Comparison of ENCODE assay signal across 8 mouse cellular contexts in the genomic region with DNA sequence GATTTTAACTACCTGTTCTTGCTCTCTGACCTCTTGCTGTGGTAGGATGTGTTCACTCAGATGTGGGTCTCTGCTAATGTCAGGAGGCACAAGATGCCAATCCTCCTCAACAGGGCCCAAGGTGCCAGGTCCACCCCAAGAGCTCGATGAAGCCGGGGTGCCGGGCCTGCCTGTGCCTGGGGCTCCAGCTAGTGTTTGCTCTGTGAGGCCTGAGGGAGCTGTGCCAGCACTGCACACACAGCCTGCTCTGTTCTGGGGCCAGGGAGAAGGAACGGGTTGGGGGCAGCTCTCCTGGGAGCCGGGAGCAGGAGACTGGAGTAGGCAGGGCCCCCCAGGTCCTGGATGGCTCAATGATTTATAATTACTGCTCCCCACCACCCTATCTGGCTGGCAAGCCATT. TPM values are rescaled to one million over a fixed set of nuclear protein-coding genes. Genes with fewer than 3 reads are reported as not detected.
A peak's percentile ranks its signal among the peaks of the same experiment; 100 is the strongest.
DNase-seq lines count a peak whose midpoint lies in the region; ATAC-seq lines count a peak whose summit lies in the region.

No protein-coding gene starts in this region.

- H3K4me3 ChIP-seq in hindbrain, embryonic 11.5 days (ENCODE audit: low read depth, low read length), result peak overlapping the region; percentile 53; the same call in 1 of the 2 replicates
- peak overlapping the region; percentile 62 for H3K4me3 ChIP-seq in midbrain, embryonic 11.5 days (ENCODE audit: low read depth, low read length)

- H3K27me3 ChIP-seq in hindbrain, embryonic 11.5 days (ENCODE audit: control insufficient read depth, insufficient read depth, low read length), result peaks cover 13% of the 10 kb centered on the region
- H3K27me3 ChIP-seq in midbrain, embryonic 11.5 days (ENCODE audit: control insufficient read depth, insufficient read depth, low read length), result peaks cover 6% of the 10 kb centered on the region; the same call in 1 of the 2 replicates

- H3K27ac ChIP-seq in hindbrain, embryonic 11.5 days (ENCODE audit: low read depth, low read length), result no peak overlapping the region
- no peak overlapping the region for H3K27ac ChIP-seq in midbrain, embryonic 11.5 days (ENCODE audit: low read depth, low read length)

- peak; percentile 74 for DNase-seq in cerebellum, adult 11-12 months
- no peak for DNase-seq in cerebellum, adult 8-10 months
- peak; percentile 58 to 70 for DNase-seq in left cerebral cortex, postnatal 10 days (ENCODE audit: extremely low spot score in 1 of 2, low spot score in 2 of 2)
- no peak for DNase-seq in left cerebral cortex, adult 11 months (ENCODE audit: low spot score)
- no peak for DNase-seq in hindbrain, embryonic 11.5 days (ENCODE audit: low spot score)
- DNase-seq in midbrain, embryonic 11.5 days (ENCODE audit: low spot score, missing footprints), result no peak
- DNase-seq in gastrocnemius, adult 18-20 months (ENCODE audit: low spot score), result no peak

- no peaks in the 10 kb centered on the region for H3K9me3 ChIP-seq in hindbrain, embryonic 11.5 days (ENCODE audit: control insufficient read depth, low read length)
- H3K9me3 ChIP-seq in midbrain, embryonic 11.5 days (ENCODE audit: control insufficient read depth, low read length), result no peaks in the 10 kb centered on the region

- no peak for ATAC-seq in hindbrain, embryonic 11.5 days (ENCODE audit: low FRiP score)
- ATAC-seq in midbrain, embryonic 11.5 days (ENCODE audit: low FRiP score), result no peak
- ATAC-seq in monocyte, adult 5-6 weeks (replicated peaks; ENCODE audit: insufficient number of reproducible peaks, low FRiP score, low TSS enrichment, poor library complexity, severe bottlenecking), result no peak

- peaks cover 16% of the 10 kb centered on the region for H3K4me1 ChIP-seq in hindbrain, embryonic 11.5 days (replicated peaks; ENCODE audit: control insufficient read depth, insufficient read depth, low read length)
- peaks cover 26% of the 10 kb centered on the region for H3K4me1 ChIP-seq in midbrain, embryonic 11.5 days (ENCODE audit: control insufficient read depth, insufficient read depth, low read length)

- 78% methylated on average over 5 of the region's 5 CpGs for WGBS in hindbrain, embryonic 11.5 days
- WGBS in midbrain, embryonic 11.5 days, result 88% methylated on average over 5 of the region's 5 CpGs

- 0 out of 2 replicates have a peak, but pooled peaks cover 3% of the 10 kb centered on the region for H3K36me3 ChIP-seq in hindbrain, embryonic 11.5 days (ENCODE audit: control insufficient read depth, insufficient read depth, low read length)
- no peaks in the 10 kb centered on the region for H3K36me3 ChIP-seq in midbrain, embryonic 11.5 days (ENCODE audit: control insufficient read depth, insufficient read depth, low read length)

- no peak overlapping the region for H3K9ac ChIP-seq in hindbrain, embryonic 11.5 days (ENCODE audit: low read depth, low read length)
- H3K9ac ChIP-seq in midbrain, embryonic 11.5 days (ENCODE audit: low read length), result peak overlapping the region; percentile 74

- intact Hi-C loops in left cerebral cortex, postnatal 10 days (cut with DNase I), result no loop called here

- H3K4me2 ChIP-seq in hindbrain, embryonic 11.5 days (replicated peaks; ENCODE audit: low read depth, low read length), result peak overlapping the region; percentile 99
- peak overlapping the region; percentile 91 for H3K4me2 ChIP-seq in midbrain, embryonic 11.5 days

RNA-seq across cellular contexts. Expression of gene Pacsin3, which starts 2.3 kb away (rescaled TPM):
- total RNA-seq in left cerebral cortex, postnatal 10 days (2021), result 10 to 100 TPM; 36.4 to 38.7 TPM
- polyA plus RNA-seq in hindbrain, embryonic 11.5 days (2014; fragmentation: Nextera tagmentation; extraction: Ambion mirVana), result 16.4 and 17.3 TPM in 2 replicates
- polyA plus RNA-seq in midbrain, embryonic 11.5 days (2014; fragmentation: Nextera tagmentation; extraction: Ambion mirVana), result 20.9 and 24.3 TPM in 2 replicates
- 0.53 TPM in 1 of 3 replicates, not detected in the others for total RNA-seq in monocyte, adult 5-6 weeks (2017)
- total RNA-seq in gastrocnemius, adult 18-20 months (2021), result 100 to 1,000 TPM; 311 to 416 TPM

RNA-seq across cellular contexts. Expression of gene Arfgap2, which starts 6.7 kb away (rescaled TPM):
- total RNA-seq in left cerebral cortex, postnatal 10 days (2021), result 10 to 100 TPM; 60.5 to 61.6 TPM
- polyA plus RNA-seq in hindbrain, embryonic 11.5 days (2014; fragmentation: Nextera tagmentation; extraction: Ambion mirVana), result 66.1 and 78.9 TPM in 2 replicates
- 85.7 and 86.6 TPM in 2 replicates for polyA plus RNA-seq in midbrain, embryonic 11.5 days (2014; fragmentation: Nextera tagmentation; extraction: Ambion mirVana)
- total RNA-seq in monocyte, adult 5-6 weeks (2017), result 34.0 to 45.8 TPM (median 35.3 TPM) in 3 replicates
- 100 to 1,000 TPM; 136 to 146 TPM for total RNA-seq in gastrocnemius, adult 18-20 months (2021)

RNA-seq across cellular contexts. Expression of gene Ddb2, which starts 21.3 kb away (rescaled TPM):
- 10 to 100 TPM; 10.2 to 11.3 TPM for total RNA-seq in left cerebral cortex, postnatal 10 days (2021)
- polyA plus RNA-seq in hindbrain, embryonic 11.5 days (2014; fragmentation: Nextera tagmentation; extraction: Ambion mirVana), result 6.2 and 8.6 TPM in 2 replicates
- 7.9 and 8.2 TPM in 2 replicates for polyA plus RNA-seq in midbrain, embryonic 11.5 days (2014; fragmentation: Nextera tagmentation; extraction: Ambion mirVana)
- 8.5 to 15.4 TPM (median 8.8 TPM) in 3 replicates for total RNA-seq in monocyte, adult 5-6 weeks (2017)
- total RNA-seq in gastrocnemius, adult 18-20 months (2021), result 1 to 10 TPM; 2.9 TPM

RNA-seq across cellular contexts. Expression of gene Acp2, which starts 55.4 kb away (rescaled TPM):
- total RNA-seq in left cerebral cortex, postnatal 10 days (2021), result 10 to 100 TPM; 46.6 to 51.7 TPM
- 35.6 and 38.6 TPM in 2 replicates for polyA plus RNA-seq in hindbrain, embryonic 11.5 days (2014; fragmentation: Nextera tagmentation; extraction: Ambion mirVana)
- polyA plus RNA-seq in midbrain, embryonic 11.5 days (2014; fragmentation: Nextera tagmentation; extraction: Ambion mirVana), result 34.6 and 38.8 TPM in 2 replicates
- 16.0 to 20.6 TPM (median 17.2 TPM) in 3 replicates for total RNA-seq in monocyte, adult 5-6 weeks (2017)
- 10 to 100 TPM; 11.7 to 13.5 TPM for total RNA-seq in gastrocnemius, adult 18-20 months (2021)

RNA-seq across cellular contexts. Expression of gene Nr1h3, which starts 55.4 kb away (rescaled TPM):
- 1 to 10 TPM; 1.5 TPM for total RNA-seq in left cerebral cortex, postnatal 10 days (2021)
- polyA plus RNA-seq in hindbrain, embryonic 11.5 days (2014; fragmentation: Nextera tagmentation; extraction: Ambion mirVana), result 0.89 and 1.2 TPM in 2 replicates
- 1.7 and 1.9 TPM in 2 replicates for polyA plus RNA-seq in midbrain, embryonic 11.5 days (2014; fragmentation: Nextera tagmentation; extraction: Ambion mirVana)
- 6.7 to 13.1 TPM (median 9.3 TPM) in 3 replicates for total RNA-seq in monocyte, adult 5-6 weeks (2017)
- total RNA-seq in gastrocnemius, adult 18-20 months (2021), result 10 to 100 TPM; 22.2 to 24.1 TPM

Comparison
In these comparisons a context has a peak if more than half of its experiments do, and no peak if none do; other contexts are left out.
1. DNase-seq: peak in cerebellum, adult 11-12 months (single experiment) and left cerebral cortex, postnatal 10 days (2 of 2); none in cerebellum, adult 8-10 months (single experiment), left cerebral cortex, adult 11 months (single experiment), hindbrain, embryonic 11.5 days (single experiment), midbrain, embryonic 11.5 days (single experiment) and gastrocnemius, adult 18-20 months (single experiment).
2. RNA of gene Pacsin3, which starts 2.3 kb away (total RNA-seq): 311 to 416 TPM in gastrocnemius, adult 18-20 months and 36.4 to 38.7 TPM in left cerebral cortex, postnatal 10 days; 0.53 TPM in monocyte, adult 5-6 weeks; every median in the first group is over 10 times any median in the second.